Mouse (Mus musculus) left cerebral cortex, adult 11 months (tissue): ENCODE measurements around the gene Col4a2.

ENCODE experiments used
- DNase-seq: peaks from one replicate; pipeline ENCODE4 v3.0.0; 2022; ENCODE audit warnings: low spot score

Gene Col4a2

DNA sequence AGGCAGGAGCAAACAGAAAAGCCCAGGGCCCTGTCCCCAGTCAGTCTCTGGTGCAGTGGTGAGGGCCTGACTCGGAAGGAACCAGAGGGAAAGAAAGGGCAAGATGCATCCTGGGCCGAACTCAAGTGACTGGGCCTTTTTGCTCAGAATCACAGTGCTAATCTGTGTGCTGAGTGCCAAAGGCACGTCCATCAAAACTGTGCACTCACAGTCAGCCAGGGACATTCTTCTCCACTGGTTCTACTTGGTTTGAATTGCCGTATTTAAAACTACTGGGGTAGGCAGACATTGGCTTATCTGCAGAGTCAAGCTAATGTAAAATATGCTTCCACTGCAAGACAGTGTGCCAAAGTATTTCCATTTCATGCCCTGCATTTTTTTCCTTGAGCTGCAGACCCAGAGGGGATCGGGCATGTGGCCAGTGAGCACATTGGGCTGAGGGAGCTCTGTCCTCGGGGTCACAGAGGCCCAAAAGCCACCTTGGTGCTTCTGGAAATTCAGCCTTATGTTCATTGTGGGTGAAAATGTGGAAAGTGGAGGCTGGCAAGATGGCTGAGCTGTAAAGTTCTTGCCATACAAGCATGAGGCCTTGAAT, 12.3 kb downstream of the Col4a2 start:
- DNase-seq: no peak

DNA sequence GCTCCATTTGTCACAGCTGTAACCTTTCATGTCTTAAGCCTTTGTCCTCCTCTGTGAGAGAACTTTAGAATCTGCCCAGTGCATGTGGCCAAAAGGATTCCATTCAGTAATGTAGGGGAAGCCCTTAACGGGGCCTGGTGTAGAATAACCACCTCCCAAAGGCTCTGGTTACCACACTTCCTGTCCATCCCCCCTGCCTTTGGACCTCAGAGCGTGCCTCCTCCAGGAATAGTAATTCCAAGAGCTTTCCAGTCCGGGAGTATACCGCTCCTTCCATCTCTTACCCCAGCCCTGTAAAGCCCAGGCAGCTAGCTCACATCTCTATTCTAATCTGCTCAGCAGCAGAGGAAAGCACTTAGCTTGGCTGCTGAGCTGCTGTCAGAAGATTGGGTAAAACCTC, 14.7 kb downstream of the Col4a2 start:
- no peak for DNase-seq

DNA sequence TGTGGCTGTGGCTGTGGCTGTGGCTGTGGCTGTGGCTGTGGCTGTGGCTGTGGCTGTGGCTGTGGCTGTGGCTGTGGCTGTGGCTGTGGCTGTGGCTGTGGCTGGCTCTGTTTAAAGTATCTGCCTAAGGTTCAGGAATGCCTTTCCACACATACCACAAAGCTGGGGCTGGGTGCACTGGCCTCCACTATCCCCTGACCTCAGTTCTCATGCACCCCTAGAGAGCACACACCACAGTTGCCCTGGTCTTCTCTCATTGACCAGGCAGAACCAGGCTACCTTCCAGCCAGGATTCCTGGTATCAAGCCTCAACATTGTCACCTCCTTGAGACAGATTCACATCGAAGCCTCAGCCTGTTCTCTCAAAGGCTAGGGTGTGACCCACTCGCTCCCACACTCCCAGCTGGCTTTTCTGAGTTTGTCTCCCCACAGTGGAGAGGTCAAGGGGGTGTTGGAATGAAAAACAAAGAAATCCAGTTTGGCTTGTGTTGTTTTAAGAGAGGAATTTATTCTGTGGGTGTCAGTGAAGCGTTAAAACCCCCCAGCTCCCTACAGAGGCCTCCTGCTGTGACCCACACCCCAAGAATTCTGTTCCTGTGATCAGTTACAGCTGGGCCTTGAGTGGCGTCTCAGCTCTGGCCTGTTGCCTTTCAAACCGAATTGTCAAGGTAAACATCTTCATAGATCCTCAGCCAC, 15.3 kb downstream of the Col4a2 start:
- no peak for DNase-seq

DNA sequence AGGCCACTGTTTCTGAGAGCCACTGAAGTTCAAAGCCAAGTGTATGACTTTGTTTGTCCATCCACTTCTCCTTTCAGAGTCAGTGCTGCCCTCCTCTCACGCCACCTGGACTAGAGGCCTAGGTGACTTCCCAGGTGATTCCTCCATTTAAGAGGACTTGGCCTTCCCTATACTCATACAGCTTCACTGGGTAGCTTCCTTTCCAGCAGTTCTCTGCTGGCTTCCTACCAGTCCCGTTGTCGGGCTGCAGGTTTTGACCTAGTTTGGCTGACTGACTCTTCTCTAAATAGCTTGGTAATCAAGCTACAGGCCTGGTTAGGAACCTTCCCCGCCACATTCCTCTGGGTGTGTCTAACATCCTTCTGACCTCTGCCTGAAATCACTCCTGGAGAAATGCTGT, 19.0 kb downstream of the Col4a2 start:
- no peak for DNase-seq

DNA sequence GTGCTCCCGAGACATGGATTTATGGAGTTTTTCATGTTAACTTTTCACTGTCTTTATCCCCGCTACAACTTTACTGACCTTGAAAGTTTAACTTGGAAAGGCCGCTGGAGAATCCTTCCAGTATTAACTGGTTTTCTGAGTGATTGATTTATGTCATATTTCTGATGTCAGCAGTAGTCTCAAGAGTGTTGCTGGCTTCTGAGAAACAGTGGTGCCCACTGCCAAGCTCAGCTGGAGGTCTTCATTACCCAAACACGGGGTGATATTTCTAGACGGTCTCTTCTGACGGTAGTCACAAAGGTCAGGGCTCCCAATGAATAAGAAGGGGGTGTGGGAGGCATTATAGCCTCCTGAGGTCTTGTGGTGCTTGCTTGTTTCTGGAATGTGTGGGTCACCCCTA, 21.1 kb downstream of the Col4a2 start:
- no peak for DNase-seq

DNA sequence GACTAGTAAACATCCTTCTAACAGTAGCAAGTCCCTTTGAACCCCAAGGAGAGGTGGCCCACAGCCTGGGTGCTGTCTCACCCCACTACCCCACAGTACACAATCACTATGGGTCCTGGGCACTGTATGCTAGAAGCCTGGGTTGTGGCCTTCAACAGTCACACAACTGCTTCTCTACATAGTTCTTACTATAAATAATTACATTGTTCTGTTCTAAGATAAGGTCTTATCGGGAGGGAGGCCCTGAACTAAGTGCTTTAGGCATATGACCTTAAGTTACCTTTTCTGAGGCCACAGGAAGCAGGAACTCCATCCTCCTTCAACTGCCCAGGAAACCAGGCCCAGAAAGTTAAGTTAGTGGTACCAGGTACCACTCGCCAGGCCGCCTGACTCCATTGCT, 21.9 kb downstream of the Col4a2 start:
- DNase-seq: no peak

DNA sequence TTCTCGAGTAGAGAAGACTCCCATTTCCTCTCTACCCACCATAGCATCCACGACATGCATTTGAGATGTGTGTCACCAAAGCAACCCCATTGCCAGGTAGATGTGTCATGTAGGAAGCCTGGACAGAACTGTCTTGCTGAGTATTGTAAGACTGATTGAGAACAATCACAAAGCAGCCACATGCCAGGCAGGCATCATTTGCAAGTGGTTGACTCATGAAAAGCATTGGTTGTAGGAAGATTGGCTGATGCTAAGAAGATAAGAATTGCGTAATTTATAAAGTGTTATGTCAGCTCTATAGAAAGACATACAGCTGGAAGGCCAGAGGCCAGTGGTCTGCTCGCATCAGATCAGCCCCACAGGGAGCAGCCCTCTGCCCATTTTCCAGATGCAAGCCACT, 22.6 kb downstream of the Col4a2 start:
- no peak for DNase-seq

DNA sequence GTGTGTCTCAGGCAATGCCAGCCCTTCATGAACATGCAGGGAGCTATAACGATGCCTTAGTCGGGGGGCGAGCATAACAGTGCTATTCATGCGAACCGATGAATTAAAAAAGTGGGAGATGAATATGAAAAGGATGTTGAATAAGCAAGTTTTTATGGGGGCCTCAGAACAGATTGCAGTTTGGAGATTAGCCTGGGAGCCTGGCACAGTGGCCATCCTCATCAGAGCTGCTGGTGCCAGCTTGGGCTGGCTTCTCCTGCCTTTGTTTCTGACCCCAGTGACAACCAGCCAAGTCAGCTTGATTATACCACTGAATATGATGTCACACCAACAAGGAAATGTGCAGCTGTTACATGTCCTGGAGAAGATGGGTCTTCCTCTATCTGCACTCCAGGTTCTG, 23.7 kb downstream of the Col4a2 start:
- no peak for DNase-seq

DNA sequence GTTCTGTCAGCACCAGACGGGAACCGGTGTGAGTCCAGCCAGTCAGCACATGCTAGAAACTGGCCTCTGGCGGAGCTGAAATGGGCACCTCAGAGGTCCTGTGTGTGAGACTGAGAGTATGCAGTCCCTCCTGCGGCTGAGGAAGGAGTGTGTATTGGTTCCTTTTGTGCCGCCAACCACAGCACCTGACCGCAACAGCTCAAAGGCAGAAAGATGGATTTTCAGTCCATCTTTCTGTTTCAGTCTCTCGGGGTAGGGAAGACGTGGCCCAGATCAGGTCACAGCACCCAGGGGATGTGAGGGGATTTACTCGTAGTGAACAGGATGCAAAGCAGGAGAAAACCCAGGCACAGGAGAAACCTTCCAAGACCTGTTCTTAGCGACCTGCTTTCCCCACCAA, 25.0 kb downstream of the Col4a2 start:
- DNase-seq: no peak

DNA sequence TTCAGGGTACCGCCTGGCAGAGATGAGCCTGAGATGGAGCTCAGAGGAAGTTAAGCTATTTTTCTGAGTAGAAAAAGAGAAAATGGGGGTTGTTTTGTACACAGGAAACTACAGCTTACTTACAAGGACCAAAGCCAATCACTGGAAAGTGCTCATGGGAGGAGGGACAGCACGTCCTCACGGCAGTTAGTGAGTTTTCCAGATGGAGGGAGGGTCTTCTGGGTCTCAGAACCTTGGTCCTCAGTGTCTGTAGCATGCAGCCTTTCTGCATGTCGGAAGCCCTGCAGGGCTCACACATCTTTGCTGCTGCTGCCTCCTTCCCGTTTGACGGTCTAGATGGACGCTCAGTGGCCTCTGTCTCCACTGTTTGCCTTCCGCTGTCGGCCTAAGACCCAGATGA, 25.9 kb downstream of the Col4a2 start:
- DNase-seq: no peak

DNA sequence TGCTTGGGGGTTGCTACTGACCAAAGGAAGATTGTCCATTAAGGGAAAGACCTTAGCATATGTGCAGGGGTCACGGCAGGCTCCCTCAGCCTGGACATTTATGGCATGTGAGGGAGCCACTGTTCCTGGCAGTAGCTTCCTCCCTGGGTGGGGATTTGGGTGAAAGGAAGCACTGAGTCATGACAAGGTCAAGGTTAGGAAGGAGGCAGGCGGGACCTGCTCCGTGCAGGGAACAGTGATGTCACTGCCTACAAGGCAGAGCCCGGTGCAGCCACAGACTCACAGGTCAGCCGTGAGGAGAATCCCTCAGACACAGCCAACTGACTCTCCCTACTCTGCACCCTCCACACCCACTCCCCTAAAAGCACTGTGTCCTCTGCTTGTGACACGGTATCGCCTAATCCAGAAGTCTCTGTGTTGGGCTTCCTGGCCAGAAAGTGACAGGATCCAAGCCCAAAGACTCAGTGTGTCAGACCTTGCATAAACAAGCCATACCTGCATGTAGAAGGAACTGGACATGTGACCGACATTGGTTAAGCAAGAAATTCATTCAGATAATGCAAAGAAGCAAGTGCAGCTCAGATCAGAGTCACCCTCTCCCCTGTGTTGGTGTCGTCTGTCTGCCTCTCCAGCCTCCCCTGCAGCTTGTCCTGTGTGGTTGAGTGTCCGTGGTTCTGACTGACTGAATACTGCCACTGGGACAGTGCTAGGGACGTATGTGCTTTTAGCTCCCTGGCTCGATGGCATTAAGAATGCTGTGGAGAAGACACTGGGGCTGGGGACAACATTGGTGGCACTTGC, 27.9 kb downstream of the Col4a2 start:
- DNase-seq: no peak

DNA sequence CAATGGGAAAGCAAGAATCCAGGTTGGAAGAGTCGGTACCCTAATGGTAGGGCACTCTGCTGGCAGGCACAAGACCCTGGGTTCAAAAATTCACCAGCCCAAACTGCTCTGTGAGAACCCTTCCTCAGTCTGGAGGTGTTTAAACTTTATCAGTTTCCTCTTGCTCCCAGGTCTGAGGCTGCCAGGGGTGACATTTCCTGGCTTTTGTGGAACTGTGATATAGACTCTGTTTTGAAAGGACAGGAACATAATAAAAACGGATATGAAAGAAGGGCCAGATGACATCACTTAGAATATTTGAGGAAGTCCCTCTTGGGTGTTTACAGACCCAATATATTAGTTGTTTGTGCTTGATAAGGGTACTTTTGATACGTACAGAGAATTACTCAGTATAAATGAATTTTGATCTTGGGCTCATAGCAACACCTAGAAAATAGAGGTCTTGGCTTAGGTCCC, 28.5 kb downstream of the Col4a2 start:
- no peak for DNase-seq

DNA sequence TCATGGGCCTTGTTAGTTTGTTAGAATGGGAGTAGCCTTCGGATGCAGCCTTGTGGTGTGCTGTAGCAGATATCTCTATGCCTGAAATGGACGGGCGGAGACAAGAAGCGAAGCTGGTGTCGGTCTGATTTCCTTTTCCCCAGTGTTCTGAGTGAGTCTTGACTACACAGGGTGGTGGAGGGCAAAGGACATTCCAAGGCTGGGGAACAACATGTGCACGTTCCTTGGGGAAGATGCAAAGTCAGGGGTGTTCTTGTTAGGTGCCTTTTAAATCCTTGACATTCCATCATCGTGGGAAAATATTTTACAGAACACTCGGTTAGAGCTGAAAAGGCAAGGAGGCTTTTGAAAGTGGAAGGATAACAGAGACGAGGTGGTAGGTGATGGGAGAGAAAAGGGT, 31.9 kb downstream of the Col4a2 start:
- no peak for DNase-seq

DNA sequence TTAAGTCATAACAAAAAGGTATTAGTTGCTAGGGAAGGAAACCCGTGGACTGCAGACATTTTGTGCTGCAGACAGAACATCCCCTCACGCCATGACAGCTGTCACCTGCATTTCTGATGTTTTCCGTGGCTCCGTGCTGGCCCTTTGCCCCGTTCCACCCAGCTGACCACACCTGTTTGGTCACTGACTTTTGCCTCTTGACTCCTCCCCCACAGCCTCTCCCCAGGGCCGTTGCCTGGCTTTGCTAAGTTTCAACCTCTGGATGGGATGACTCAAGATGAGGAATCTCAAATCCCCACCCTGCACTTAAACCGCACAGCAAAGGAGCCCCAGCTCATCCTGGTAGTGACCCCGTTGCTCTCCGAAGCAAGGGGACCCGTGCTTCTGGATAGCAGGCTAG, 33.6 kb downstream of the Col4a2 start:
- DNase-seq: no peak

DNA sequence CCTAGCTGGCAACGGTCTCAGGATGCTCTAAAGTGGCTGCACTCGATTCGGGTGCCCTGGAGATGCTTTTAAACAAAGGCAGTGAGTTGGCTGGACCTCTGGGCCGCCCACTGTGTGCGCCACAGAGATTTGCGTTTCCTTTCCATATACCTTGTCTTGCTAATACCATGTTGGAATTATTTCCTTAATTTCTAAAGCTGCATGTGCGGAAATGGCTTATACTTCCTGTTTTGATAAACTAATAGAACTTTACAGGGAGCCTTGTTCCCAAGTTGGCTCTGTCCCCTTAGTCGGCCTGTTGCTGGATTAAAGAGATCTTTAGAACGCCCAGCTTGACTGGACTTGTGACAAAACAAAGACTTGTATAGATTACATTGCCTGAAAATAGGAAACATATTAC, 35.1 kb downstream of the Col4a2 start:
- no peak for DNase-seq

DNA sequence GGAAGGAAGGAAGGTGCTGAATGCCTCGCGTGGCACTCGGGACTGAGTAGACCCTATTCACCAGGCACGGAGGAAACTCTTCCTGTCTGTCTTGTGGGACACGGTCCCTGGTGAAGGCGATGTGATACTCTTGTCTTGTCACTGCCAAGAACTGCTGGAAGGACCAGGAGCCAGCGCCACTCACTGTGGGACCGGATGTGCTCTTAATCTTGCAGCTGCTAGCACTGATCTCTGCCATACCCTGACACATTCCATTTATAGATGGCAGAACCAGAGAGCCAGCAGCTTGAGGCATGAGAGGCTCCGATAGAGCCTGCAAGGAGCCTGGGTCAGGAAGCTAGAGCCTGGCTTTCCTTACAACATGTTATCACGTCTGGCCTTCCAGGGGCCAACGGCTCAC, 36.0 kb downstream of the Col4a2 start:
- no peak for DNase-seq

DNA sequence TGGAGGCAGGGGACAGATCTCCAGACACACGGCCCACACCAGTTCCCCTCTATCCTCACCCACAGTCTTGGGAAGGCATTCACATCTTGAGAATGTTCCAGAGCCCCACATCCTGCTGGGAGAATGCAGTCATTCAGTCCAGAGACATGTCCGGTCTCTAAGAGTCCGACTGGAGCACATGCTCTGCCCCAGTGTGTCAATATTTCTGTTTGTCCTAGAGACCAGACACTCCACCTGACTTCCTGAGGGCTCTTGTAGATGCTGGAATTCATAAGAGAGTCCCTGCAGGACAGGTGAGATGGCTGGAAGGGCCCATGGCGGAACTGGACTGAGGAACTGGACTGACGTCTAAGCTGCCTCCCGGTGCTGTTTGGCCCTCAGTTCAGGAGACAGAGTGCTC, 38.8 kb downstream of the Col4a2 start:
- no peak for DNase-seq

DNA sequence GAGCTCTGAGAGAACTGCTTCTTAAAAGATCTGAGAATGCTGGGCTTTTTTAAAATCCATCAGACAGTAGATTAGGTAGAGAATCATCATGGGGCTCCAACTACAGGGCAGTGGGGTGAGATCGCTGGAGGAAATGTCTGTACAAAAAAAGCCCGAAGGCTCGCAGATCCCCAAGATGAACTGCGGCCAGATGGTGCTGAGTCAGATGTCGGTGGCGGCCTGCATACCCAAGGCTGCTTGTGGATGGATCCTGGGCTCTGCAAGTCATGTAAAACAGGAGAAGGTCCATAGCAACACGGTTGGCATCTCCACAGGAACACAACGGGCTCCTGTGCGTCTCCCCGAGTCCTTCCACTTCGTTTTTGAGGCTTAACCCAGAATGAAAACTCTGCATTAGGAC, 39.9 kb downstream of the Col4a2 start:
- DNase-seq: no peak

DNA sequence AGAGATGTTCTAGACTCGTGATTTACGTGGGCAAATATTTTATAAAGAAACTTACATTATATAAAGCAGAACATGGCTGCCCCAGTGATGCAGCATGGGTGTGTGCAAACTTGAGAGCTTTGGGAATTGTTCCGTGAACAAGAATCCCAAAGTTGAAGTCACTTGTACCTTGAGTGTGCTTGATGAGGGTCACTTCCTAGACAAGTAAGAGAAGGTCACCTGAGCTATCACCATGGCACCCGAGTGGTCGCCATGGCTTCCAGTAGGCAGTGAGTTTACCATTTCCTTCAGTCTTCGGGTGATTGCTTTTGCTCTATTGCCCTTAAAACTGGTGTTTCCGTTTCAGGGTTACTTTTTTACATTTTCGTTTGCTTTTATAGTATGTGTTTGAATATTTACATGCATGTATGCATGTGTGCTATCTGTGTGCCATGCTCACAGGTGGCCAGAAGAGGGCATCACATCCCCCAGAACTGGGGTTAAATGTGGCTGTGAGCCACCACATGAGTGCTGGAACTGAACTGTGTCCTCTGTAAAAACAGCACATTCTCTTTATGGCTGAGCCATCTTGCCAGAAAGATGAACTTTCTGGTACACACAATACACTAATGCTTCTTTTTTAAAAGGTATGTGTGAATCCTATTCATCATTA, 42.3 kb downstream of the Col4a2 start:
- no peak for DNase-seq

DNA sequence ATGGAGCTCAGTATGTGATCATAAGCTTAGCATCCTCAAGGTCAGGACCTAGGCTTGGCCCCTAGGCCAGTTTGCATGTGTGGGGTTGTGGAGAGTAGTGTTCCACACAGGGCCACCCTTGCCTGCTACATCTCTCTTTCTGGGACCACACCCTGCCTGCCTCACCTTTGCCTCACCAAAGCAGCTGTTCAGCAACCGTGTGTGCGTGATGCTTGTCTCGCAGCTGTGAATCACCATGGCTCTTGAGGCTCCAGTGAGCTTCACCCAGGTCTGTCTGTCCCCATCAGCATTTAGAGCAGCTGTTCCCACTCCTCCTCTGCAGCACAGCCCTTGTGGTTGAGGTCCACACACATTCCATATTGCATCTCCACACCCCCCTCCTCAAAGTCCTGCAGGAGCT, 43.3 kb downstream of the Col4a2 start:
- DNase-seq: no peak

DNA sequence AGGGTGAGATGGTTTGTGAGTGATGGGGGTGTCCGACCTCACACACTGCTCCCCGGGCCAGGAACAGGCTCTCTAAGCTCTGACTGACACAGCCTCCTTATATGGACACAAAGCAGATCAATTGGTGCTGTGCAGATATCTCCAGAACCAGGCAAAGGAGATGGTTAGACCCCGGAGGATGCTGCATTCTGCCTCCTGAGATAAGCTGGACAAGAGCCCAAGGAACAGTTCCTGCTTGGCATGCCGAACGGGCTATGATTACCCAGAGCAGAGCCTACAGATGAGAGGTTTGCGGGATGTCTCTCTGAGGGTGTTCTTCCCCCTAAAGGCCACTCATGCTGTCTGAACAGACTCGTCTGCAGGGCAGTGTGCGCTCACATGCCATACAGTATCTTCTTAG, 44.2 kb downstream of the Col4a2 start:
- no peak for DNase-seq

DNA sequence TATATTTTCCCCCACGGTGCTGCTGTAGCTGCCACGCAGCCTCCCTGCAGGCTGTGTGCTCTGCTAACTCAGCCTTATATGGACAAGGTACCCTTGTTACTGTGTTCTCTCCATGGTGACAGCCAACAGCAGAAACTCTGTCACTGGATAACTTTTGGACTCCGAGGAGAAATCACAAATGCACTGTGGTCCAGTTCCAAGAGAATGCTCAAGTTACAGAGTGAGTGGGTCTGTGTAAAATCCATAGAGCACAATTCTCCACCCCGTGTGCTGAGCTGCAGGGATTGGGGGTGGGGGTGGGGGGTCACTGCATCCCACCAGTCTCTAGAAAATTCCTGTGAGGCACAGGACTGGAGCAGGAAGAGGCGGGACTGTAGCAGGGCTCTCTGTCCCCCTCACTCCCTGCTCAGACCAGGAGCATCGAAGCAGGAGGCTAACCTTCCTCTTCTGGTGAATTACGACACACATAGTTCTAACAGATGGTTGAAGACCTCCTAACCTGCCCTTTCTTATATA, 45.4 kb downstream of the Col4a2 start:
- DNase-seq: no peak

DNA sequence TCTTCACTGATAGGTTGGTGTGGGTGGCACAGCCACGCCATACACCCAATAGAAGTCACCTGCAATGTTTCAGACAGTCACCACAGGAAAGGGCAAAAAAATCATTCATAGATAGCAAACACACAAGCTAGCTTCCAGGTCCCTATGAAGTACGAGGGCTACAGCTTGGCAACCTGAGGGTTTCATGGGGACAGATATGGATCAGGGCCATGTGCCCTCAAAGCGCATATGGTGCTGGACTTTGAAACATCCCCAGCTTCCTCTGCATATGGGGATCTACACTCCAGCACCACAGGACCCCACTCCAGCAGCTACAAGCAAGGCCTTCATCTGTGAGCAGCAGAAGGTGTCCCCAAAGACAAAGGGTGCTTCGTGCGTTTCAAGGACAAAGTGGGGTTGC, 47.2 kb downstream of the Col4a2 start:
- no peak for DNase-seq
